Mouse (Mus musculus) v-Abl transformed pro-B cells (cell line): ENCODE results near the gene Zfp987.
"Not testable (repeated sequence)": the region's sequence is repeated elsewhere in the genome, so short reads cannot be mapped to it uniquely, and the experiment has no call there.

Experiments used
- in situ Hi-C, 2 experiments: fragments of 400-800 bp; cut with MboI; formaldehyde crosslinking; loops; one replicate each; pipeline ENCODE4 v1.15.1; 2025; ENCODE audit not compliant: unreplicated experiment in 2 of 2

Zfp987 gene

GRCm38 (mm10) chr4:146096998-146097397 is at the start of gene Zfp987:
Zfp987 (plus strand) TSS chr4:146097298.
- in situ Hi-C loops, result not testable (repeated sequence)

- in situ Hi-C loops, result not testable (repeated sequence)
These were observed 44.6 kb upstream of the Zfp987 start for GRCm38 (mm10) chr4:146052536-146052935.

DNA sequence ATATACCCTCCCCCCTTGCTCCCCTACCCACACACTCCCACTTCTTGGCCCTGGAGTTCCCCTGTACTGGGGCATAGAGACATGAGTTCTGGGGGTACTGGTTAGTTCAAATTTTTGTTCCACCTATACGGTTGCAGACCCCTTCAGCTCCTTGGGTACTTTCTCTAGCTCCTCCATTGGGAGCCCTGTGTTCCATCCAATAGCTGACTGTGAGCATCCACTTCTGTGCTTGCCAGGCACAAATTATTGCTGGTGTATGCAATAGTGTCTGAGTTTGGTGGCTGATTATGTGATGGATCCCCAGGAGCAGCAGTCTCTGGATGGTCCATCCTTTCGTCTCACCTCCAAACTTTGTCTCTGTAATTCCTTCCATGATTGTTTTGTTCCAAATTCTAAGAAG is 43.7 kb upstream of the Zfp987 start:
- in situ Hi-C loops, result not testable (repeated sequence)

GRCm38 (mm10) chr4:146055335-146055734 is 41.8 kb upstream of the Zfp987 start:
- in situ Hi-C loops, result no loop called here

GRCm38 (mm10) chr4:146058646-146059045 is 38.5 kb upstream of the Zfp987 start:
- in situ Hi-C loops, result not testable (repeated sequence)

GRCm38 (mm10) chr4:146059078-146059477 is 38.0 kb upstream of the Zfp987 start:
- in situ Hi-C loops, result not testable (repeated sequence)

- in situ Hi-C loops, result not testable (repeated sequence)
These were observed 37.0 kb upstream of the Zfp987 start for GRCm38 (mm10) chr4:146059974-146060693.

GRCm38 (mm10) chr4:146061082-146061481 is 36.0 kb upstream of the Zfp987 start:
- in situ Hi-C loops, result not testable (repeated sequence)

- in situ Hi-C loops, result not testable (repeated sequence)
These were observed 35.1 kb upstream of the Zfp987 start for GRCm38 (mm10) chr4:146062021-146062420.

DNA sequence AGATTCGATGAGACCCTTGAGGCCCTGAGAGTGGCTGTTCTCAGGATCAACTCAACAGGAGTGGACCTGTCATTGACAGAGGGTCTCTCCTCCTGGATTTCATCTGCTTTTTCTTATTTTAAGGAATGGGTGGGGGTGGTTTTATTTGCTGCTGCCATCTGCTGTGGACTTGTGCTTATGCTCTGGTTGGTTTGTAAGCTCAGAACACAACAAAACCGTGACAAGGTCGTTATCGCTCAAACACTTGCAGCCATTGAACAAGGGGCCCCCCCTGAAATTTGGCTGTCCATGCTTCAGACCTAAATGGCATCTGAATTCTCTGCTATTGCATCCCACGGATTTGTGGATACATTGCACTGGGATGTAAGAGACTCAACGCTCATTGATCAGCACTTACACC is 34.1 kb upstream of the Zfp987 start:
- in situ Hi-C loops, result not testable (repeated sequence)

GRCm38 (mm10) chr4:146063621-146064020 is 33.5 kb upstream of the Zfp987 start:
- in situ Hi-C loops, result not testable (repeated sequence)

DNA sequence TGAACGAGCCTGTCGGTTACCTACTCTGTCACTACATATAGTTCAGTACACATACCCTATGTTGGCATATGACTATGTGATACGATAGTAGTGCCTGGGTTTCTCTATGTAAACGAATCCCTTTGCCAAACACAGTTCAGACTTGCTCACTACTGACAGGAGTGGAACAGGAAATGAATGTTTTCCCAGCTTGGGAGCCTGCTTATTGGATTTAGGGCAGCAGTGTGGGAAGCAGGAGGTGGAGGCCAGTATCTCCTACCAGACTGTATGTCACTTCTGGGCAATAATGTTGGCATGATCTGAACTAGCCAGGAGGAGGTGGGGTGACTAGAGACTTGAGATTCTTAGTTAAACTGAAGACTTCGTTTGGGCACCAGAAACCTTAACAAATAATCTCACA is 32.3 kb upstream of the Zfp987 start:
- in situ Hi-C loops, result not testable (repeated sequence)

DNA sequence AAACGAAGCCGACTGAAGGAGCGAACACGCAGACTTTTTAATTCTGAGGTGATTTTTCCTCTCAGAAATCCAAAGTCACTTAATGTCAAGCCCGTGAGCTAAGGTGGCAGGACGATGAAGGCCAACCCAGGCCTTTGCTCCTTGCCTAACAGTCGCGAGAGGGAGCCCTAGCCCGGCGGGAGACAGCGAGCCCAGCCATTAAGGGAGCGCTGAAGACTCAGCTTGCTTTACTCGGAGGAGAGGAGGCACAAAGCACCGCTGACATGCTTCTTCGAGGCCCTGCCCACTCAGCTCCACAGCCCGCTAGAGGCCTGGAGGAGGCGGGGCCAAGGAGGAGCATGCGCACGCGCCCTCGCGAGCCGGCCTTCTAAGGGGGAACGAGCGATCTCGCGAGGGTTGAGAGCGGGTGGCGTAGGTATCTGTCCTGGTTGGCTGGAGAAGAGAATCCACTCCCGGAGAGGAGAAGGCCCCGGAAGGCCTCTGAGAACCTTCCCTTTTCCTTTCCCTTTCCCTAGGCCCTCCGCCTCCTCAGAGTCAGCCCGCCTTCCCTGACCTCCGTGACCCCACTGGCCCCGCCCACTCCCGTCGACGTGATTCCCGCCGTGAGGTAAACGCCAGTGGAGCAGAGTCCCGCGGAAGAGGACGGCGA is 30.0 kb upstream of the Zfp987 start:
- in situ Hi-C loops, result not testable (repeated sequence)

GRCm38 (mm10) chr4:146067594-146067993 is 29.5 kb upstream of the Zfp987 start:
- in situ Hi-C loops, result not testable (repeated sequence)

DNA sequence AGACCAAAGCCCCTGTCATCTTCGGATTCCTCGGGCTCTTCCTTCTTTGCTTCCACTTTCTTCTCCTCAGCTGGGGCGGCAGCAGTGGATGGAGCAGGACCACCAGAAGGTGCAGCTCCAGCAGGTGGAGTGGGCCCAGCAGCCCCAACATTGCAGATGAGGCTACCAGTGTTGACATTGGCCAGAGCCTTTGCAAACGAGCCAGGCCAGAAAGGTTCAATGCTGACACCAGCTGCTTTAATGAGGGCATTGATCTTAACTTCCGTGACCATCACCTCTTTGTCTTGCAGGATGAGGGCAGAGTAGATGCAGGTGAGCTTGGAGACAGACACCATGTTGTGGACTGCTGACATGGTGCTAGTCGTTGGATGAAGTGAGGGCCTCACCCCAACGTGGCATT is 23.8 kb upstream of the Zfp987 start:
- in situ Hi-C loops, result not testable (repeated sequence)

DNA sequence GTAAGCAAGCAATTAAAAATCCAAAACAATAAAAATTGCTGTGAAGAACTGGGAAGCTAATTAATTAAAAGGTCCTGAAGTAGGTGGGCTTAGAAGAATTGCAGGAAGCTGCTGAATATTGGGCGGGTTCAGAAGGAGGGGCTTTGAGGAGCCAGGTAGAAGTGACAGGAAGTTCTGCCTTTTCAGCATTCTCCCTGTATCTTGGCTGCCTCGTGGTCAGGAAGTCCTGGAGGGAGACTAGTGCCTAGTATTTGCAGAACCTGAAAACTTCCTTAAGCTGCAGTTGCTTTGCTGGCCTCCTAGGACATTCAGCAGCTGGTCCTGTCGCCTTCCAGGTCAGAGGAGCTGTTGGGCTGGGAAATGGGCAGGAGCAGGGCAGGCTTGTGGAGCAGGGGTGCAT is 4.3 kb downstream of the Zfp987 start:
- in situ Hi-C loops, result not testable (repeated sequence)

GRCm38 (mm10) chr4:146156524-146156923 is 59.4 kb downstream of the Zfp987 start, which contains the start of gene Zfp600:
Zfp600 (plus strand) TSS chr4:146156824.
- in situ Hi-C loops, result not testable (repeated sequence)

GRCm38 (mm10) chr4:146162893-146163292 is 65.8 kb downstream of the Zfp987 start:
- in situ Hi-C loops, result not testable (repeated sequence)

DNA sequence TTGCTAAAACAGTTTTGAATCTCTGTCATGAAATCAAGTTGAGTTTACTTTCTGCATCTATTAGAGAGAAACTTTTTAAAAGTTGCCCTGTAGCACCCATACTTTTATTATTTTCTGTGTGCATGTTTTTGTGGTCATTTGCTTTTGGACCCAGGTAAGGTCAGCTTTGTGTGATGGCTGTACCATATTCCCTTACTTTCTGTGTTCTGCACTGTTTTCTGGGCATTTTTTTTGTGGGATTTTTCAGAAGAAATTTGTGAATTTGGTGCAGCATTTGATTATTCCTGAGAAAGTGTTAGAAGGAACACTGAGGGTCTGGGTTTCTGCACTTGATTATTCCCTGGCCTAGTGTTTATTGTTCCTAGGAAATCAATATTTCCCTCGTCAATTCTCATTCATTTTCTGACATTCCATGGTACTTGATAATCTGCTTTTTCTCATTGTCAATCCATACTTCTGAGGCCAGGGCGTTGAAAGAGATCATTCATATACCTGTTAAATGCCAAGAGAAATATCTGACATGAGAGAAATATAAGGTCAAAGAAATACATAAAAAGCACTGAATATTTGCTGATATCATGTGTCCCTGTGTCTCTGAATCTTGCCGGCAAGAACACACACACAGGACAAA is 70.2 kb downstream of the Zfp987 start:
- in situ Hi-C loops, result not testable (repeated sequence)

- in situ Hi-C loops, result not testable (repeated sequence)
These were observed 70.9 kb downstream of the Zfp987 start for GRCm38 (mm10) chr4:146167879-146168532.

DNA sequence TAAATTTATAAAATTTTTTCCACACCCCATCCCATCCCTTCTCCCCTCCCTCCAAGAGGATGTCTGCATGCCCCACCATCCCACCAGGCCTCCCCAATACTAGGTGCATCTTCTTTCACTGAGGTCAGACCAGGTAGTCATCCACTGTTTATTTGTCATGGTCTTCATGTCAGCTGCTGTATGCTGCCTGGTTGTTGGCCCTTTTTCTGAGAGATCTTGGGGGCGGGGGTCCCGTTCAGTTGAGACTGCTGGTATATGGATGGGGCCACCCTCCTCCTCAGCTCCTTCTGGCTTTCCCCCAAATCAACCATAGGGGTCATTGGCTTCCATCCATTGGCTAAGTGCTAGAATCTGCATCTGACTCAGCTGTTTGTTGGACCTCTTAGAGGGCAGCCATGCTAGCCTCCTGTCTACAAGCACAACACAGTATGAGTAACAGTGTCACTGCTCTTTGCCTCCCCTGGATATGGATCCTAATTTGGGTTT is 71.7 kb downstream of the Zfp987 start:
- in situ Hi-C loops, result not testable (repeated sequence)
